8 mouse cellular contexts compared by ENCODE assay signal in genomic region chr16:50430515-50430877, GRCm38 (mm10). TPM values are rescaled to one million over a fixed set of nuclear protein-coding genes. Genes with fewer than 3 reads are reported as not detected.
DNase-seq lines count a peak whose midpoint lies in the region; ATAC-seq and TF ChIP-seq lines count a peak whose summit lies in the region.

No protein-coding gene starts in this region.

- H3K4me3 ChIP-seq in heart, embryonic 11.5 days (ENCODE audit: low read depth, low read length): peak overlapping the region; percentile 94
- peak overlapping the region; percentile 78 for H3K4me3 ChIP-seq in bone marrow, adult 2 months (replicated peaks; ENCODE audit: control insufficient read depth, low read depth, low read length)
- H3K4me3 ChIP-seq in hindbrain, embryonic 14.5 days (replicated peaks; ENCODE audit: low read length): peak overlapping the region; percentile 93
- H3K4me3 ChIP-seq in midbrain, postnatal 0 days (ENCODE audit: low read depth, low read length): peak overlapping the region; percentile 91

- no peak for TF ChIP-seq CTCF in bone marrow, adult 2 months (IDR thresholded peaks at IDR 0.05; ENCODE audit: control insufficient read depth, insufficient read depth, low read length)
- no peak for TF ChIP-seq CTCF in midbrain, postnatal 0 days (IDR thresholded peaks at IDR 0.05)

- DNase-seq in heart, postnatal 10 days: no peak
- peak; percentile 79 for DNase-seq in 416B (ENCODE audit: low read depth)
- peak; percentile 35 for DNase-seq in hindbrain, embryonic 14.5 days (ENCODE audit: low spot score)
- peak; percentile 32 for DNase-seq in midbrain, postnatal 0 days (ENCODE audit: low spot score)
- no peak for DNase-seq in frontal cortex, postnatal 25 days (ENCODE audit: low spot score in 2 of 2)
- DNase-seq in right cerebral cortex, postnatal 36 days (ENCODE audit: low spot score in 2 of 2): no peak

- H3K4me1 ChIP-seq in heart, embryonic 11.5 days (ENCODE audit: control insufficient read depth, insufficient read depth, low read length): peaks cover 4% of the 10 kb centered on the region; the same call in 1 of the 2 replicates
- no peaks in the 10 kb centered on the region for H3K4me1 ChIP-seq in bone marrow, adult 2 months (ENCODE audit: control insufficient read depth, insufficient read depth, low read length)
- 0 out of 2 replicates have a peak, but pooled peaks cover 4% of the 10 kb centered on the region for H3K4me1 ChIP-seq in hindbrain, embryonic 14.5 days (replicated peaks; ENCODE audit: control insufficient read depth, insufficient read depth, low read length)
- no peaks in the 10 kb centered on the region for H3K4me1 ChIP-seq in midbrain, postnatal 0 days (ENCODE audit: insufficient read depth, low read length)

- peak overlapping the region; percentile 94 for H3K4me2 ChIP-seq in heart, embryonic 11.5 days
- H3K4me2 ChIP-seq in hindbrain, embryonic 14.5 days (replicated peaks): peak overlapping the region; percentile 98
- peak overlapping the region; percentile 97 for H3K4me2 ChIP-seq in midbrain, postnatal 0 days (ENCODE audit: low read depth, low read length, poor library complexity, severe bottlenecking)

- WGBS in heart, embryonic 11.5 days (ENCODE audit: insufficient replicate concordance): under 1% methylated on average over 12 of the region's 12 CpGs
- WGBS in bone marrow, adult 2 months: under 1% methylated on average over 12 of the region's 12 CpGs
- WGBS in hindbrain, embryonic 14.5 days: 0% methylated on average over 12 of the region's 12 CpGs
- 0% methylated on average over 12 of the region's 12 CpGs for WGBS in midbrain, postnatal 0 days

- peak overlapping the region; percentile 98 for H3K27ac ChIP-seq in heart, embryonic 11.5 days (ENCODE audit: low read depth, low read length)
- no peak overlapping the region for H3K27ac ChIP-seq in bone marrow, adult 2 months (ENCODE audit: control insufficient read depth, insufficient read depth, low read depth, low read length, poor library complexity)
- H3K27ac ChIP-seq in hindbrain, embryonic 14.5 days: no peak overlapping the region
- H3K27ac ChIP-seq in midbrain, postnatal 0 days (ENCODE audit: low read depth, low read length): no peak overlapping the region

- no peaks in the 10 kb centered on the region for H3K9me3 ChIP-seq in heart, embryonic 11.5 days (replicated peaks; ENCODE audit: control insufficient read depth, low read length)
- H3K9me3 ChIP-seq in hindbrain, embryonic 14.5 days (ENCODE audit: control insufficient read depth, low read length): no peaks in the 10 kb centered on the region
- no peaks in the 10 kb centered on the region for H3K9me3 ChIP-seq in midbrain, postnatal 0 days (ENCODE audit: low read length)

- no peak for TF ChIP-seq POLR2A in bone marrow, adult 2 months (IDR thresholded peaks at IDR 0.05; ENCODE audit: borderline replicate concordance, control insufficient read depth, low read depth, low read length)

- no peaks in the 10 kb centered on the region for H3K27me3 ChIP-seq in heart, embryonic 11.5 days (ENCODE audit: control insufficient read depth, insufficient read depth, low read length)
- H3K27me3 ChIP-seq in hindbrain, embryonic 14.5 days (ENCODE audit: control insufficient read depth, insufficient read depth, low read length): no peaks in the 10 kb centered on the region
- no peaks in the 10 kb centered on the region for H3K27me3 ChIP-seq in midbrain, postnatal 0 days (ENCODE audit: insufficient read depth, low read length)

- H3K36me3 ChIP-seq in heart, embryonic 11.5 days (ENCODE audit: control insufficient read depth, insufficient read depth, low read length): no peaks in the 10 kb centered on the region
- no peaks in the 10 kb centered on the region for H3K36me3 ChIP-seq in hindbrain, embryonic 14.5 days (replicated peaks; ENCODE audit: control insufficient read depth, insufficient read depth)
- no peaks in the 10 kb centered on the region for H3K36me3 ChIP-seq in midbrain, postnatal 0 days (ENCODE audit: insufficient read depth, low read length)

- intact Hi-C loops in heart, postnatal 10 days (cut with DNase I): loop anchor here (2.0 to 5.0 kb wide), 2 partner anchors 68 to 306 kb away; no protein-coding TSS in a partner anchor

- H3K9ac ChIP-seq in heart, embryonic 11.5 days (ENCODE audit: low read depth, low read length): peak overlapping the region; percentile 94
- H3K9ac ChIP-seq in hindbrain, embryonic 14.5 days: peak overlapping the region; percentile 88
- H3K9ac ChIP-seq in midbrain, postnatal 0 days (replicated peaks; ENCODE audit: low read length, poor library complexity, severe bottlenecking): peak overlapping the region; percentile 74

- ATAC-seq in heart, embryonic 11.5 days (replicated peaks; ENCODE audit: insufficient number of reproducible peaks, low FRiP score, low TSS enrichment): no peak
- ATAC-seq in hindbrain, embryonic 14.5 days (ENCODE audit: low FRiP score): no peak
- ATAC-seq in midbrain, postnatal 0 days (ENCODE audit: low FRiP score): no peak

RNA-seq across cellular contexts. Expression of gene Bbx, which starts 1.7 kb away (rescaled TPM):
- polyA plus RNA-seq in heart, embryonic 11.5 days (2014; fragmentation: Nextera tagmentation; extraction: Ambion mirVana): 32.6 and 40.2 TPM in 2 replicates
- total RNA-seq in heart, postnatal 10 days (2021): 10 to 100 TPM; 17.3 to 18.9 TPM
- polyA plus RNA-seq in bone marrow, adult 2 months (2011; ENCODE audit: insufficient read depth, insufficient read length, low replicate concordance, missing spikeins): 3.1 and 10.5 TPM in 2 replicates
- 13.9 and 17.4 TPM in 2 replicates for polyA plus RNA-seq in hindbrain, embryonic 14.5 days (2014; fragmentation: Nextera tagmentation; extraction: Ambion mirVana)
- 8.4 and 11.8 TPM in 2 replicates for total RNA-seq in midbrain, postnatal 0 days (2014; rRNA removed)
- 8.4 and 10.7 TPM in 2 replicates for polyA plus RNA-seq in midbrain, postnatal 0 days (2015; fragmentation: Nextera tagmentation; extraction: Ambion mirVana)

Comparison
In these comparisons a context has a peak if more than half of its experiments do, and no peak if none do; other contexts are left out.
1. DNase-seq: peak in 416B (single experiment), hindbrain, embryonic 14.5 days (single experiment) and midbrain, postnatal 0 days (single experiment); none in heart, postnatal 10 days (0 of 2), frontal cortex, postnatal 25 days (0 of 2) and right cerebral cortex, postnatal 36 days (0 of 2).
2. Peak in every context shown above with its lines, with median percentiles within 50 percentile points of each other: H3K4me2 ChIP-seq, H3K4me3 ChIP-seq and H3K9ac ChIP-seq.